Mouse (Mus musculus): ENCODE results near the gene Uqcc3. TPM values are rescaled to one million over a fixed set of nuclear protein-coding genes. Genes with fewer than 3 reads are reported as not detected.

Uqcc3 gene
- polyA plus RNA-seq, 1 experiment from 2014 or later: 63.9 TPM

DNA sequence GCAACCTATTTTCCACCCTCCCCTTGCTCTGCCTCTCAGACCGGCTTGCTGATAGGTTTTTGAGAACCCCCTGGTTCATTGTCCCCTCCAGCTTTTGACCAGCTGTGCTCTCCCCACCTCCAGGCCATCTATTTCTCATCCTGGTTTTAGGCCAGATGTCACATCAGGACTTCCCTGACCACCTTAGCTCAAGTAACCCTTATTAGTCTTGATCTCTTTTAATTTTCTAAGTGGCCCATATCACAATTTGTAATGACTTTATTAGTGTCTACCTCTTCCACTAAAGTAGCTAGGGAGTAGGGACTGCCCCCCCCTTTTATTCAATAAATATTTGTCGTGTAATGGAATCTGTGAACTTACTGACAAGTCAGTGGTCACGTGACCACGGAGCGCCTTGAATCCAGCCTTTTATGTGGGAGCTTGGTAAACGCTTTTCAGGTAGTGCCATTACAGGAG, 40.1 kb upstream of the Uqcc3 start:
- peaks cover 9% of the 10 kb centered on the region; the same call in 1 of the 2 replicates for H3K4me1 ChIP-seq (ENCODE audit: control insufficient read depth, insufficient read depth, low read length)
- H3K36me3 ChIP-seq (ENCODE audit: control insufficient read depth, insufficient read depth, low read length): peaks cover 17% of the 10 kb centered on the region
- peak overlapping the region; percentile 71 for H3K4me3 ChIP-seq (ENCODE audit: low read depth, low read length)
- peak overlapping the region; percentile 57 for H3K9ac ChIP-seq (replicated peaks; ENCODE audit: low read depth, low read length)
- 2% methylated on average over 6 of the region's 6 CpGs for WGBS
- H3K27ac ChIP-seq (ENCODE audit: low read length): peak overlapping the region; percentile 86; the same call in 1 of the 2 replicates
- no peaks in the 10 kb centered on the region for H3K9me3 ChIP-seq (ENCODE audit: control insufficient read depth, low read depth, low read length)
- peak overlapping the region; percentile 77 for H3K4me2 ChIP-seq (replicated peaks; ENCODE audit: low read depth, low read length)
- peak; percentile 11; the same call in 1 of the 2 replicates for ATAC-seq (ENCODE audit: insufficient number of reproducible peaks, insufficient read depth, low FRiP score, low read depth)
- H3K27me3 ChIP-seq (ENCODE audit: control insufficient read depth, insufficient read depth, low read length): no peaks in the 10 kb centered on the region

DNA sequence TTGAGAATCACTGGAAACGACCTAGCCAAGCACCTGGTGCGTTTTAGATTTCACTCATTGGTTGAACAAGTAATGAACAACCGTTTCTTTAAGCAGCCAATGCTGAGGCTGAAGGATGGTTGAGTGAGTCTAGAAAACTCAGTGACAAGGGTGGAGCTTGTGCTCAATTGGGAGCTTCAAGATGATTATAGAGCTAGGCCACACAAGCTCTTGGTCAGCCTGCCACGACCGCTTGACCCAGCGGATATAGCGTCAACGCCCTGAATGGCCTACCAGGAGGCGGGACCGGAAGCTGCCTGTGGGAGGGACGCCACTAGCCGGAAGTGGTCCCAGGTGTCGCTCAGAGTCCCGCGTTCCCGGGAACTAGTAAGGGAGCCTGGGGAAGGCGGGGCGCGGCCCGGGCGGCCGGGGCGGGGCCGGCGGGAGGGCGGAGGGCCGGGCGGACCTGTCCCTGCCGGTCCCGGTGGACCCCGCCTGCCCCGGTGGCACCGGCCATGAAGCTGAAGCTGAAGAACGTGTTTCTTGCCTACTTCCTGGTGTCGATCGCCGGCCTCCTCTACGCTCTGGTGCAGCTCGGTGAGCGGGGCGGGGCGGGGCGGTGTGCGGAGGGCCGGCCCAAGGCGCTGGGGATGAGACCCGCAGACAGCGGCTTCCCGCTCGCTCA, 39.5 kb upstream of the Uqcc3 start, which contains the start of gene B3gat3:
Gene B3gat3 (plus strand): TSS at position 302 of the 664 bp plus-strand sequence.
- H3K4me2 ChIP-seq (replicated peaks; ENCODE audit: low read depth, low read length): peak within 1 kb of the TSS; percentile 77
- peaks cover 9% of the 10 kb centered on the region; the same call in 1 of the 2 replicates for H3K4me1 ChIP-seq (ENCODE audit: control insufficient read depth, insufficient read depth, low read length)
- peaks cover 19% of the 10 kb centered on the region for H3K36me3 ChIP-seq (ENCODE audit: control insufficient read depth, insufficient read depth, low read length)
- 3% methylated on average over 37 of the region's 50 CpGs for WGBS
- H3K4me3 ChIP-seq (ENCODE audit: low read depth, low read length): peak within 1 kb of the TSS; percentile 71
- H3K9ac ChIP-seq (replicated peaks; ENCODE audit: low read depth, low read length): peak within 1 kb of the TSS; percentile 57
- peak within 1 kb of the TSS; percentile 86 for H3K27ac ChIP-seq (ENCODE audit: low read length)
- peak; percentile 97 for ATAC-seq (ENCODE audit: insufficient number of reproducible peaks, insufficient read depth, low FRiP score, low read depth)
- no peaks in the 10 kb centered on the region for H3K9me3 ChIP-seq (ENCODE audit: control insufficient read depth, low read depth, low read length)
- no peaks in the 10 kb centered on the region for H3K27me3 ChIP-seq (ENCODE audit: control insufficient read depth, insufficient read depth, low read length)

GRCm38 (mm10) chr19:8919684-8920072, 39.0 kb upstream of the Uqcc3 start:
- H3K4me1 ChIP-seq (ENCODE audit: control insufficient read depth, insufficient read depth, low read length): peaks cover 9% of the 10 kb centered on the region; the same call in 1 of the 2 replicates
- no peaks in the 10 kb centered on the region for H3K27me3 ChIP-seq (ENCODE audit: control insufficient read depth, insufficient read depth, low read length)
- 65% methylated on average over 6 of the region's 6 CpGs for WGBS
- H3K9ac ChIP-seq (replicated peaks; ENCODE audit: low read depth, low read length): peak overlapping the region; percentile 57; the same call in 1 of the 2 replicates
- peak overlapping the region; percentile 86 for H3K27ac ChIP-seq (ENCODE audit: low read length)
- ATAC-seq (ENCODE audit: insufficient number of reproducible peaks, insufficient read depth, low FRiP score, low read depth): no peak
- H3K4me3 ChIP-seq (ENCODE audit: low read depth, low read length): peak overlapping the region; percentile 71
- peak overlapping the region; percentile 77 for H3K4me2 ChIP-seq (replicated peaks; ENCODE audit: low read depth, low read length)
- peaks cover 24% of the 10 kb centered on the region for H3K36me3 ChIP-seq (ENCODE audit: control insufficient read depth, insufficient read depth, low read length)
- no peaks in the 10 kb centered on the region for H3K9me3 ChIP-seq (ENCODE audit: control insufficient read depth, low read depth, low read length)

DNA sequence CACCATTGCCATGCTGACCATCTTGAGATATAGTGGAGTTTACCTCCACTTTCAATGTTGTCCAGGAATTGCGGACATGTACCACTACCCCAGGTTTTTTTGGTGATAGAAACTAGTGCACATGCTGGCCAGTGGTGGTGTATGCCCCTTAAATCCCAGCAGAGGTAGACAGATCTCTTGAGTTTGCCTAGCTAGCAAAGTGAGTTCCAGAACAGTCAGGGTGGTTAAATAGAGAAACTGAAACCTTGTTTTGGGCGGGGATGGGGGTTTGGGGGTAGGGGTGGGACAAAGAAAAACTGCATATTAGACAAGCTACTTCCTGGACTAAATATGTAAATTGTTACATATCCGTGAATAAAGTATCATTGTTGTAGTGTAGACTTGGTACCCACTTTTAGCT, 38.3 kb upstream of the Uqcc3 start:
- Histone ChIP-seq H3K9me3 (ENCODE audit: control insufficient read depth, low read depth, low read length) (no peaks in the 10 kb centered on the region), H3K4me3 (ENCODE audit: low read depth, low read length) (no peak overlapping the region), H3K36me3 (ENCODE audit: control insufficient read depth, insufficient read depth, low read length) (peaks cover 30% of the 10 kb centered on the region), H3K27me3 (ENCODE audit: control insufficient read depth, insufficient read depth, low read length) (no peaks in the 10 kb centered on the region), H3K4me1 (ENCODE audit: control insufficient read depth, insufficient read depth, low read length) (peaks cover 9% of the 10 kb centered on the region; the same call in 1 of the 2 replicates), H3K4me2 (replicated peaks; ENCODE audit: low read depth, low read length) (no peak overlapping the region), H3K9ac (replicated peaks; ENCODE audit: low read depth, low read length) (no peak overlapping the region), H3K27ac (ENCODE audit: low read length) (no peak overlapping the region)
- 89% methylated on average over 3 of the region's 3 CpGs for whole genome bisulfite sequencing
- no peak for ATAC-seq (ENCODE audit: insufficient number of reproducible peaks, insufficient read depth, low FRiP score, low read depth)

- no peak overlapping the region for H3K4me2 ChIP-seq (replicated peaks; ENCODE audit: low read depth, low read length)
- no peaks in the 10 kb centered on the region for H3K9me3 ChIP-seq (ENCODE audit: control insufficient read depth, low read depth, low read length)
- H3K27me3 ChIP-seq (ENCODE audit: control insufficient read depth, insufficient read depth, low read length): no peaks in the 10 kb centered on the region
- H3K4me3 ChIP-seq (ENCODE audit: low read depth, low read length): no peak overlapping the region
- no peak overlapping the region for H3K9ac ChIP-seq (replicated peaks; ENCODE audit: low read depth, low read length)
- ATAC-seq (ENCODE audit: insufficient number of reproducible peaks, insufficient read depth, low FRiP score, low read depth): no peak
- no peaks in the 10 kb centered on the region for H3K4me1 ChIP-seq (ENCODE audit: control insufficient read depth, insufficient read depth, low read length)
- H3K36me3 ChIP-seq (ENCODE audit: control insufficient read depth, insufficient read depth, low read length): peaks cover 78% of the 10 kb centered on the region
- WGBS: 93% methylated on average over 3 of the region's 3 CpGs
- no peak overlapping the region for H3K27ac ChIP-seq (ENCODE audit: low read length)
Observed at GRCm38 (mm10) chr19:8914212-8914611, 33.5 kb upstream of the Uqcc3 start.

- 88% methylated on average over 5 of the region's 5 CpGs for WGBS
- Histone ChIP-seq H3K27me3 (ENCODE audit: control insufficient read depth, insufficient read depth, low read length) (no peaks in the 10 kb centered on the region), H3K36me3 (ENCODE audit: control insufficient read depth, insufficient read depth, low read length) (peaks cover 99% of the 10 kb centered on the region), H3K27ac (ENCODE audit: low read length) (no peak overlapping the region), H3K4me1 (ENCODE audit: control insufficient read depth, insufficient read depth, low read length) (no peaks in the 10 kb centered on the region), H3K4me2 (replicated peaks; ENCODE audit: low read depth, low read length) (no peak overlapping the region), H3K9me3 (ENCODE audit: control insufficient read depth, low read depth, low read length) (no peaks in the 10 kb centered on the region), H3K4me3 (ENCODE audit: low read depth, low read length) (no peak overlapping the region), H3K9ac (replicated peaks; ENCODE audit: low read depth, low read length) (no peak overlapping the region)
- no peak for ATAC-seq (ENCODE audit: insufficient number of reproducible peaks, insufficient read depth, low FRiP score, low read depth)
Observed at GRCm38 (mm10) chr19:8911810-8912209, 31.1 kb upstream of the Uqcc3 start.

- Histone ChIP-seq H3K27ac (ENCODE audit: low read length) (no peak overlapping the region), H3K9ac (replicated peaks; ENCODE audit: low read depth, low read length) (no peak overlapping the region), H3K9me3 (ENCODE audit: control insufficient read depth, low read depth, low read length) (no peaks in the 10 kb centered on the region), H3K4me3 (ENCODE audit: low read depth, low read length) (no peak overlapping the region), H3K4me1 (ENCODE audit: control insufficient read depth, insufficient read depth, low read length) (no peaks in the 10 kb centered on the region), H3K4me2 (replicated peaks; ENCODE audit: low read depth, low read length) (no peak overlapping the region), H3K36me3 (ENCODE audit: control insufficient read depth, insufficient read depth, low read length) (peaks cover 93% of the 10 kb centered on the region), H3K27me3 (ENCODE audit: control insufficient read depth, insufficient read depth, low read length) (no peaks in the 10 kb centered on the region)
- whole genome bisulfite sequencing: 89% methylated on average over 6 of the region's 6 CpGs
- no peak for ATAC-seq (ENCODE audit: insufficient number of reproducible peaks, insufficient read depth, low FRiP score, low read depth)
Observed at GRCm38 (mm10) chr19:8908531-8908930, 27.8 kb upstream of the Uqcc3 start.

DNA sequence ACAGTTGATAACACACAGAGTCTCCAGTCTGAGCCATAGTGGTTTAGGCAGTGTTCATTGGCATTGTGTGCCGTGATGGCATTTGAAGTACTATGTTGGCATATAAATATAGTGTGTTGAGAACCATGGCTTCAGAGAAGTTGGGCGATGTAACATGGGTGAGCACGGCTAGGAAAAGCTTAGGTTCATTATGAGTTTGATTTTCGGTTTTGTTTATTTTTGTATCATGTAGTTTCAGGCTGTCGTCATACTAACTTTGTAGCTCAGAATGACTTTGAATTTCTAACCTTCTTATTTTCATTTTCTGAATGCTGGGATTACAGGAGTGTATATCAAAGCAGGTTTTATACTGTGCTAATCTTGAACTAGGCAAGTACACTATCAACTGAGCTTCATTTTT, 22.7 kb upstream of the Uqcc3 start:
- Histone ChIP-seq H3K9ac (replicated peaks; ENCODE audit: low read depth, low read length) (no peak overlapping the region), H3K36me3 (ENCODE audit: control insufficient read depth, insufficient read depth, low read length) (peaks cover 52% of the 10 kb centered on the region)

More for the DNA sequence above, 22.7 kb upstream of the Uqcc3 start:
- Histone ChIP-seq H3K27ac (ENCODE audit: low read length) (no peak overlapping the region), H3K4me2 (replicated peaks; ENCODE audit: low read depth, low read length) (no peak overlapping the region), H3K27me3 (ENCODE audit: control insufficient read depth, insufficient read depth, low read length) (no peaks in the 10 kb centered on the region), H3K9me3 (ENCODE audit: control insufficient read depth, low read depth, low read length) (no peaks in the 10 kb centered on the region), H3K4me1 (ENCODE audit: control insufficient read depth, insufficient read depth, low read length) (peaks cover 9% of the 10 kb centered on the region), H3K4me3 (ENCODE audit: low read depth, low read length) (no peak overlapping the region)
- WGBS: 92% methylated on average over 5 of the region's 5 CpGs
- no peak for ATAC-seq (ENCODE audit: insufficient number of reproducible peaks, insufficient read depth, low FRiP score, low read depth)
